Mouse (Mus musculus): ENCODE data around the gene Slc22a4. TPM values are rescaled to one million over a fixed set of nuclear protein-coding genes. Genes with fewer than 3 reads are reported as not detected.
"Not testable (repeated sequence)": the region's sequence is repeated elsewhere in the genome, so short reads cannot be mapped to it uniquely, and the experiment has no call there.

Slc22a4 gene
- total and polyA plus RNA-seq, 2 experiments: 2.4 to 3.8 TPM

DNA sequence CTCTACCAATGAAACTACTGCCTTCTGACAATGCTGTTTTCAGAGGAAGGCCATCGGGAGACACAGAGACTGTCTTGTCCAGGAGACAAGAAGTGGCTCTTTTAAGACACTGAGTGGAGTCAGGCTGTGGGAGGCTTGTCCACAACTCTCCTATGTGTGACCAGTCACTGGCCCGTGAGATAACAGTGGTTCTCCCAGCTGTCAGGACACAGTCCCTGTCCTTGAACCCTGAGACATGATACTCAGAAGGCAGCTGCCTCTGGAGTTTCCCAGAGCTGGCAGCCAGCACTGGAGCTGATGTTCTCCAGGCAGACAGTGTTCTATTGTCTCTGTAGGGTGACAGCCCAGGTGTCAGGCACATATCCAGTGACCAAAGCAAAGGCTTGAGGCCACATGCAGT is 30.2 kb downstream of the Slc22a4 start:
- 73% methylated on average over 2 of the region's 2 CpGs for WGBS
- no peaks in the 10 kb centered on the region for H3K79me2 ChIP-seq (ENCODE audit: control insufficient read depth, insufficient read depth, low read length)
- H3K27ac ChIP-seq (replicated peaks; ENCODE audit: insufficient read depth, low read depth, low read length): no peak overlapping the region
- no peaks in the 10 kb centered on the region for H3K27me3 ChIP-seq (ENCODE audit: control insufficient read depth, insufficient read depth, low read length)
- no peak overlapping the region for H3K4me3 ChIP-seq (ENCODE audit: insufficient read depth, low read depth, low read length)
- H3K9ac ChIP-seq (ENCODE audit: low read depth, low read length): no peak overlapping the region
- TF ChIP-seq POLR2A (IDR thresholded peaks at IDR 0.05; ENCODE audit: extremely low read depth, insufficient read depth, low read length): no peak
- TF ChIP-seq CTCF (IDR thresholded peaks at IDR 0.05; ENCODE audit: low read depth, low read length): no peak
- no peaks in the 10 kb centered on the region for H3K36me3 ChIP-seq (ENCODE audit: control insufficient read depth, insufficient read depth, low read length)
- H3K4me1 ChIP-seq (ENCODE audit: control insufficient read depth, insufficient read depth, low read length): no peaks in the 10 kb centered on the region
- no peak for DNase-seq (ENCODE audit: extremely low read depth, low read depth, low spot score)

DNA sequence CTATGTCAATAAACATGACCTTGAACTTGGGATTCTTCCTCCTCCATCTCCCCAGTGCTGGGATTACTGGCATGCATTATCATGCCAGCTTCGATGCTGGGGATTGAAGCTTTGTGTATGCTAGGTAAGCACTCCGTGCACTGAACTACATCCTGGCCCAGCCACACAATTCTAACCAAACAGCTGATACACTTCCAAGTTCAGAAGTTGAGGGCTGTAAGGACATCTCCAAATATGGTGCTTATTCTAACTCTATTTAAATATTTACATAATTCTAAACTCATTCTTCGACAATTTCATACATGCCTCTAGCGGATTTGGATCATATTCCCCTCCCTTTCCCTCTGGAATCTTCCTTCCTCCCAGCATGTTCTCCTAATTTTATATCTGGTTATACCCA is 35.6 kb downstream of the Slc22a4 start:
- TF ChIP-seq POLR2A (IDR thresholded peaks at IDR 0.05; ENCODE audit: extremely low read depth, insufficient read depth, low read length) (no peak), CTCF (IDR thresholded peaks at IDR 0.05; ENCODE audit: low read depth, low read length) (no peak)
- Histone ChIP-seq H3K4me3 (ENCODE audit: insufficient read depth, low read depth, low read length) (no peak overlapping the region), H3K4me1 (ENCODE audit: control insufficient read depth, insufficient read depth, low read length) (no peaks in the 10 kb centered on the region), H3K27me3 (ENCODE audit: control insufficient read depth, insufficient read depth, low read length) (no peaks in the 10 kb centered on the region), H3K27ac (replicated peaks; ENCODE audit: insufficient read depth, low read depth, low read length) (no peak overlapping the region), H3K36me3 (ENCODE audit: control insufficient read depth, insufficient read depth, low read length) (peaks cover 4% of the 10 kb centered on the region), H3K9ac (ENCODE audit: low read depth, low read length) (no peak overlapping the region), H3K79me2 (ENCODE audit: control insufficient read depth, insufficient read depth, low read length) (no peaks in the 10 kb centered on the region)
- 74% methylated on average over 4 of the region's 4 CpGs for WGBS
- DNase-seq (ENCODE audit: extremely low read depth, low read depth, low spot score): no peak

- TF ChIP-seq POLR2A (IDR thresholded peaks at IDR 0.05; ENCODE audit: extremely low read depth, insufficient read depth, low read length): no peak
- no peak for TF ChIP-seq CTCF (IDR thresholded peaks at IDR 0.05; ENCODE audit: low read depth, low read length)
- no peak for DNase-seq (ENCODE audit: extremely low read depth, low read depth, low spot score)
- WGBS: 78% methylated on average over 1 of the region's 1 CpGs
- Histone ChIP-seq H3K27me3 (ENCODE audit: control insufficient read depth, insufficient read depth, low read length) (no peaks in the 10 kb centered on the region), H3K4me1 (ENCODE audit: control insufficient read depth, insufficient read depth, low read length) (no peaks in the 10 kb centered on the region), H3K4me3 (ENCODE audit: insufficient read depth, low read depth, low read length) (no peak overlapping the region), H3K9ac (ENCODE audit: low read depth, low read length) (no peak overlapping the region), H3K79me2 (ENCODE audit: control insufficient read depth, insufficient read depth, low read length) (no peaks in the 10 kb centered on the region), H3K27ac (replicated peaks; ENCODE audit: insufficient read depth, low read depth, low read length) (no peak overlapping the region), H3K36me3 (ENCODE audit: control insufficient read depth, insufficient read depth, low read length) (peaks cover 8% of the 10 kb centered on the region)
Measured at GRCm38 (mm10) chr11:53989232-53989631, 38.7 kb downstream of the Slc22a4 start.

GRCm38 (mm10) chr11:53988081-53988480 is 39.8 kb downstream of the Slc22a4 start:
- Histone ChIP-seq H3K4me3 (ENCODE audit: insufficient read depth, low read depth, low read length) (no peak overlapping the region), H3K9ac (ENCODE audit: low read depth, low read length) (no peak overlapping the region), H3K79me2 (ENCODE audit: control insufficient read depth, insufficient read depth, low read length) (no peaks in the 10 kb centered on the region), H3K27me3 (ENCODE audit: control insufficient read depth, insufficient read depth, low read length) (no peaks in the 10 kb centered on the region), H3K36me3 (ENCODE audit: control insufficient read depth, insufficient read depth, low read length) (peaks cover 8% of the 10 kb centered on the region), H3K27ac (replicated peaks; ENCODE audit: insufficient read depth, low read depth, low read length) (no peak overlapping the region), H3K4me1 (ENCODE audit: control insufficient read depth, insufficient read depth, low read length) (no peaks in the 10 kb centered on the region)
- WGBS: 73% methylated on average over 4 of the region's 4 CpGs
- no peak for TF ChIP-seq POLR2A (IDR thresholded peaks at IDR 0.05; ENCODE audit: extremely low read depth, insufficient read depth, low read length)
- TF ChIP-seq CTCF (IDR thresholded peaks at IDR 0.05; ENCODE audit: low read depth, low read length): no peak
- DNase-seq (ENCODE audit: extremely low read depth, low read depth, low spot score): no peak

DNA sequence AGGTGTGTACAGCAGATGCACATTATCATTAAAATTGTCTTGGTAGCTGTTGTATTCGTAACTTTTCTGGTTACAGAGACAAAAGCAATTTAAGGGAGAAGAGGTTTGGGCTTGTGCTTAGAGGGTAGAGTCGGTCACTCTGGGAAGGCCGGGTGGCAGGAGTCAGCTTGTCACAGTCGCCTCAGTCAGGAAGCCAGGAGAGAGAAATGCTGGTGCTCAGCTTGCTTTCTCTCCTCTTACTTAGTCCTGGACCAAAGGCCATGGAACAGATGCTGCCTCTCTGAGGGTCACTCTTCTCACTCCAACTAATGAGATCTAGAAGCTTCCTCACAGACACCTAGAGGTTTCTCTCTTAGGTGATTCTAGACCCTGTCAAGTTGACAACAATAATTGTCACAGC is 46.5 kb downstream of the Slc22a4 start:
- WGBS: 91% methylated on average over 4 of the region's 4 CpGs
- Histone ChIP-seq H3K27ac (replicated peaks; ENCODE audit: insufficient read depth, low read depth, low read length) (no peak overlapping the region), H3K79me2 (ENCODE audit: control insufficient read depth, insufficient read depth, low read length) (no peaks in the 10 kb centered on the region), H3K27me3 (ENCODE audit: control insufficient read depth, insufficient read depth, low read length) (no peaks in the 10 kb centered on the region), H3K36me3 (ENCODE audit: control insufficient read depth, insufficient read depth, low read length) (peaks cover 4% of the 10 kb centered on the region; the same call in 1 of the 2 replicates), H3K4me3 (ENCODE audit: insufficient read depth, low read depth, low read length) (no peak overlapping the region), H3K9ac (ENCODE audit: low read depth, low read length) (no peak overlapping the region), H3K4me1 (ENCODE audit: control insufficient read depth, insufficient read depth, low read length) (peaks cover 7% of the 10 kb centered on the region; the same call in 1 of the 2 replicates)
- no peak for DNase-seq (ENCODE audit: extremely low read depth, low read depth, low spot score)
- no peak for TF ChIP-seq POLR2A (IDR thresholded peaks at IDR 0.05; ENCODE audit: extremely low read depth, insufficient read depth, low read length)
- TF ChIP-seq CTCF (IDR thresholded peaks at IDR 0.05; ENCODE audit: low read depth, low read length): no peak

DNA sequence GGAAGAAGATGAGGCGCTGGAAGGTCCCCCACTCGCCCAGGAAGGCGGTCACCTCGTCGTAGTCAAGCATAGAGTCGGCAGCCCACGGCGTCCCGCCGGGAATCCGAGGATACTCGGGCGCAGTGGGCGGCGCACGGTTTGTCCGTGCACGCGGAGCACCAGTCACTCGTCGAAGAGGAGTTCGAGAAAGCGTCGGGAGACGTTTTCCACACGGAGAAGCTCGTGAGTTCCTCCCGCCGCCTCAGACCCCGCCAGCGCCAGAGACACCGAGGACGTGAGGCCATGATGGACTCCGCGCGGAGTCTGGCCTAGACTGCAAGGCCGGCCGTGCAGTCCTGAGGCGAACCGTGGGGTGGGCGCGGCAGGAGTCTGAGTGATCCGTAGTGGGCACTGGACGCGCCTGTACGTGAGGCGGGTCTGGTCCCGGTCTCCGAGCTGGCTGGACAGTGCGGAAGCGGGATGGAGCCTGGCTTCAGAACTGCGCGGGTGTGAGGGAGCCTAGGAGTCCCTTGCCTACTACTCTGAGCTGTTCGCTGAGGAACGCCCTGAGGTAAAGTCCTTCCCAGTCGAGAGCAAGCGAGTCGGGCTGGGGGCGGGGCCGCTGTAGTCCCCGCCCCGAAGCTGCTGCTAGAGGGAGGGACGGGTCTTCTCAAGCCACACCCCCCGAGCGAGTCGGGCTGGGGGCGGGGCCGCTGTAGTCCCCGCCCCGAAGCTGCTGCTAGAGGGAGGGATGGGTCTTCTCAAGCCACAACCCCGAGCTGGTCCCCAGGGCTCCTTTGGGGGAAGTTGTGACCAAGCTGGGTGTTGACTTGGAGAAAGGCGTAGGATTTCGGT is 47.9 kb downstream of the Slc22a4 start, which contains the start of gene Slc22a21:
Slc22a21 (minus strand) TSS at position 545 of the 834 bp plus-strand sequence.
- peak within 1 kb of the TSS; percentile 46 for H3K9ac ChIP-seq (ENCODE audit: low read depth, low read length)
- peaks cover 7% of the 10 kb centered on the region; the same call in 1 of the 2 replicates for H3K4me1 ChIP-seq (ENCODE audit: control insufficient read depth, insufficient read depth, low read length)
- H3K27ac ChIP-seq (replicated peaks; ENCODE audit: insufficient read depth, low read depth, low read length): no peak within 1 kb of the TSS
- H3K36me3 ChIP-seq (ENCODE audit: control insufficient read depth, insufficient read depth, low read length): no peaks in the 10 kb centered on the region
- TF ChIP-seq POLR2A (IDR thresholded peaks at IDR 0.05; ENCODE audit: extremely low read depth, insufficient read depth, low read length) (peak; percentile 49; the same call in 1 of the 2 replicates), CTCF (IDR thresholded peaks at IDR 0.05; ENCODE audit: low read depth, low read length) (no peak)
- WGBS: 3% methylated on average over 73 of the region's 73 CpGs
- peak; percentile 72 for DNase-seq (ENCODE audit: extremely low read depth, low read depth, low spot score)
- peak within 1 kb of the TSS; percentile 57 for H3K4me3 ChIP-seq (ENCODE audit: insufficient read depth, low read depth, low read length)
- no peaks in the 10 kb centered on the region for H3K79me2 ChIP-seq (ENCODE audit: control insufficient read depth, insufficient read depth, low read length)
- H3K27me3 ChIP-seq (ENCODE audit: control insufficient read depth, insufficient read depth, low read length): no peaks in the 10 kb centered on the region

GRCm38 (mm10) chr11:53979456-53979787 is 48.5 kb downstream of the Slc22a4 start:
- not testable (repeated sequence) for H3K27me3 ChIP-seq (ENCODE audit: control insufficient read depth, insufficient read depth, low read length); H3K4me1 ChIP-seq (ENCODE audit: control insufficient read depth, insufficient read depth, low read length); DNase-seq (ENCODE audit: extremely low read depth, low read depth, low spot score); H3K36me3 ChIP-seq (ENCODE audit: control insufficient read depth, insufficient read depth, low read length); H3K27ac ChIP-seq (replicated peaks; ENCODE audit: insufficient read depth, low read depth, low read length); H3K79me2 ChIP-seq (ENCODE audit: control insufficient read depth, insufficient read depth, low read length)
- Histone ChIP-seq H3K4me3 (ENCODE audit: insufficient read depth, low read depth, low read length) (peak overlapping the region; percentile 57), H3K9ac (ENCODE audit: low read depth, low read length) (peak overlapping the region; percentile 46)
- WGBS: 3% methylated on average over 23 of the region's 23 CpGs

Measured in liver, adult 2 months (tissue).